Mouse (Mus musculus) liver, embryonic 14.5 days (tissue): Measurements from ENCODE around the gene Evpl. TPM values are rescaled to one million over a fixed set of nuclear protein-coding genes. Genes with fewer than 3 reads are reported as not detected.
A peak's percentile ranks its signal among the peaks of the same experiment; 100 is the strongest.

Source experiments
- ATAC-seq: fragments of 200-750 bp; cut with Nextera tagmentation; 2 replicates; pipeline ENCODE4 v1.8.0; 2017; ENCODE audit warnings: moderate number of reproducible peaks, mild to moderate bottlenecking, moderate library complexity; ENCODE audit not compliant: insufficient read depth
- DNase-seq, 3 experiments: peaks; one replicate each; pipeline ENCODE4 v3.0.0-alpha.2; 2012 to 2013; ENCODE audit warnings: low read depth in 3 of 3, low spot score in 3 of 3
- H3K27ac ChIP-seq: fragments of 300-500 bp; sonication (generic); 2 replicates; pipeline ENCODE4 v1.5.1; 2014; ENCODE audit warnings: moderate library complexity, mild to moderate bottlenecking, control low read depth, inconsistent platforms
- H3K27me3 ChIP-seq: fragments of 300-500 bp; sonication (generic); 2 replicates; pipeline ENCODE4 v1.6.1; 2014; ENCODE audit warnings: mild to moderate bottlenecking, low read length, moderate library complexity; ENCODE audit not compliant: control insufficient read depth, insufficient read depth
- H3K36me3 ChIP-seq: fragments of 300-500 bp; sonication (generic); replicated peaks from 2 replicates; pipeline ENCODE4 v1.6.1; 2014; ENCODE audit warnings: low read depth; ENCODE audit not compliant: control insufficient read depth, insufficient read depth
- H3K4me1 ChIP-seq, 2 experiments: fragments of 200-500 bp in 1 of 2; fragments of 300-500 bp in 1 of 2; sonication (generic) in 1 of 2; replicated peaks; 2 replicates each; pipeline ENCODE4 v1.6.1; 2012 to 2014; ENCODE audit warnings: antibody characterized with exemption in 1 of 2, inconsistent platforms in 1 of 2, low read length in 1 of 2; ENCODE audit not compliant: control insufficient read depth in 2 of 2, insufficient read depth in 2 of 2
- H3K4me2 ChIP-seq: fragments of 300-500 bp; sonication (generic); 2 replicates; pipeline ENCODE4 v1.6.1; 2014; ENCODE audit warnings: low read depth, mild to moderate bottlenecking, control low read depth, moderate library complexity
- H3K4me3 ChIP-seq, 2 experiments: fragments of 200-500 bp in 1 of 2; fragments of 300-500 bp in 1 of 2; sonication (generic) in 1 of 2; 2 replicates each; pipeline ENCODE4 v1.5.1; 2012 to 2014; ENCODE audit warnings: low read depth in 2 of 2, low read length in 2 of 2, mild to moderate bottlenecking in 2 of 2, control low read depth in 1 of 2, inconsistent platforms in 1 of 2, moderate library complexity in 1 of 2; ENCODE audit not compliant: insufficient read depth in 1 of 2
- H3K9ac ChIP-seq: fragments of 300-500 bp; sonication (generic); replicated peaks from 2 replicates; pipeline ENCODE4 v1.6.1; 2014; ENCODE audit warnings: mild to moderate bottlenecking, control low read depth, moderate library complexity
- H3K9me3 ChIP-seq: fragments of 300-500 bp; sonication (generic); 2 replicates; pipeline ENCODE4 v1.6.1; 2016; ENCODE audit warnings: low read length, mixed read lengths; ENCODE audit not compliant: control insufficient read depth
- CTCF ChIP-seq: IDR thresholded peaks from 2 replicates; pipeline ENCODE4 v1.5.1; 2016; ENCODE audit warnings: antibody characterized with exemption, low read depth, control low read depth
- EP300 ChIP-seq: IDR thresholded peaks from 2 replicates; pipeline ENCODE4 v1.6.1; 2016; ENCODE audit warnings: antibody characterized with exemption, low read depth
- WGBS: fragments of 180-500 bp; shearing (Covaris S2); extraction: QIAGEN DNeasy Blood & Tissue Kit; methylation state at CpG from one replicate; pipeline ENCODE4 v1.1.7; 2014; ENCODE audit not compliant: insufficient replicate concordance; 5-methylcytosine and 5-hydroxymethylcytosine counted together
- polyA plus RNA-seq, 2 experiments: library from polyadenylated mRNA; depleted of rRNA in 1 of 2; stranded (reverse) in 1 of 2; unstranded in 1 of 2; fragments of >200 nt; fragmentation: Nextera tagmentation in 1 of 2; extraction: Ambion mirVana in 1 of 2; gene quantifications; 2 replicates each; pipeline versions ENCODE4 v1.2.1 to v1.2.3; 2012 to 2014

Evpl gene
- polyA plus RNA-seq, 2 experiments: 0.04 to 0.09 TPM

GRCm38 (mm10) chr11:116232427-116232826 is 5.5 kb downstream of the Evpl start:
- H3K36me3 ChIP-seq: no peaks in the 10 kb centered on the region
- no peak overlapping the region for H3K4me3 ChIP-seq
- H3K9me3 ChIP-seq: no peaks in the 10 kb centered on the region
- 42% methylated on average over 17 of the region's 17 CpGs for WGBS
- no peaks in the 10 kb centered on the region for H3K27me3 ChIP-seq
- H3K4me2 ChIP-seq: no peak overlapping the region
- no peak for TF ChIP-seq EP300
- TF ChIP-seq CTCF: no peak
- H3K27ac ChIP-seq: no peak overlapping the region
- DNase-seq (no peak), ATAC-seq (no peak)
- no peak overlapping the region for H3K9ac ChIP-seq
- H3K4me1 ChIP-seq: no peaks in the 10 kb centered on the region

GRCm38 (mm10) chr11:116228699-116229098 is 9.2 kb downstream of the Evpl start:
- Histone ChIP-seq H3K27me3 (peaks cover 6% of the 10 kb centered on the region), H3K4me3 (no peak overlapping the region), H3K9me3 (no peaks in the 10 kb centered on the region), H3K4me2 (no peak overlapping the region), H3K27ac (no peak overlapping the region), H3K4me1 (no peaks in the 10 kb centered on the region), H3K36me3 (no peaks in the 10 kb centered on the region), H3K9ac (no peak overlapping the region)
- TF ChIP-seq CTCF: no peak
- no peak for TF ChIP-seq EP300
- DNase-seq (no peak), ATAC-seq (no peak)
- 55% methylated on average over 4 of the region's 4 CpGs for WGBS

GRCm38 (mm10) chr11:116226414-116226813 is 11.5 kb downstream of the Evpl start:
- no peak for ATAC-seq

GRCm38 (mm10) chr11:116222740-116223059 is 15.2 kb downstream of the Evpl start:
- peaks cover 38% of the 10 kb centered on the region for H3K27me3 ChIP-seq
- DNase-seq (no peak), ATAC-seq (no peak)
- no peak overlapping the region for H3K27ac ChIP-seq
- H3K36me3 ChIP-seq: no peaks in the 10 kb centered on the region
- H3K4me2 ChIP-seq: peak overlapping the region; percentile 21; the same call in 1 of the 2 replicates
- no peak overlapping the region; a peak in 1 of 4 replicates for H3K4me3 ChIP-seq
- no peaks in the 10 kb centered on the region for H3K9me3 ChIP-seq
- 12% methylated on average over 23 of the region's 23 CpGs for WGBS
- TF ChIP-seq CTCF: no peak
- no peak for TF ChIP-seq EP300
- H3K9ac ChIP-seq: no peak overlapping the region
- peaks cover 3 to 14% of the 10 kb centered on the region in 2 experiments; a peak in 3 of 4 replicates for H3K4me1 ChIP-seq

More at GRCm38 (mm10) chr11:116226414-116226813, 11.5 kb downstream of the Evpl start:
- peaks cover 28% of the 10 kb centered on the region for H3K27me3 ChIP-seq
- H3K4me2 ChIP-seq: no peak overlapping the region
- H3K4me3 ChIP-seq: no peak overlapping the region
- peak; percentile 56 to 59 (median 58) for DNase-seq
- H3K9me3 ChIP-seq: no peaks in the 10 kb centered on the region
- no peaks in the 10 kb centered on the region for H3K36me3 ChIP-seq
- H3K9ac ChIP-seq: no peak overlapping the region
- WGBS: 0% methylated on average over 2 of the region's 2 CpGs
- H3K4me1 ChIP-seq: no peaks in the 10 kb centered on the region
- H3K27ac ChIP-seq: no peak overlapping the region
- TF ChIP-seq EP300 (no peak), CTCF (peak; percentile 96)

GRCm38 (mm10) chr11:116221931-116222739 is 15.7 kb downstream of the Evpl start:
- no peaks in the 10 kb centered on the region for H3K9me3 ChIP-seq
- WGBS: 7% methylated on average over 53 of the region's 53 CpGs
- no peak for TF ChIP-seq EP300
- no peak for TF ChIP-seq CTCF
- H3K27ac ChIP-seq: no peak overlapping the region
- peaks cover 38% of the 10 kb centered on the region for H3K27me3 ChIP-seq
- no peak for ATAC-seq
- H3K4me2 ChIP-seq: peak overlapping the region; percentile 21; the same call in 1 of the 2 replicates
- H3K9ac ChIP-seq: no peak overlapping the region
- no peak for DNase-seq
- H3K4me3 ChIP-seq: no peak overlapping the region; a peak in 1 of 4 replicates
- peaks cover 3 to 14% of the 10 kb centered on the region in 2 experiments; a peak in 3 of 4 replicates for H3K4me1 ChIP-seq
- H3K36me3 ChIP-seq: no peaks in the 10 kb centered on the region
